Comparison of ENCODE assay signal across 1 mouse cellular context in the genomic region with DNA sequence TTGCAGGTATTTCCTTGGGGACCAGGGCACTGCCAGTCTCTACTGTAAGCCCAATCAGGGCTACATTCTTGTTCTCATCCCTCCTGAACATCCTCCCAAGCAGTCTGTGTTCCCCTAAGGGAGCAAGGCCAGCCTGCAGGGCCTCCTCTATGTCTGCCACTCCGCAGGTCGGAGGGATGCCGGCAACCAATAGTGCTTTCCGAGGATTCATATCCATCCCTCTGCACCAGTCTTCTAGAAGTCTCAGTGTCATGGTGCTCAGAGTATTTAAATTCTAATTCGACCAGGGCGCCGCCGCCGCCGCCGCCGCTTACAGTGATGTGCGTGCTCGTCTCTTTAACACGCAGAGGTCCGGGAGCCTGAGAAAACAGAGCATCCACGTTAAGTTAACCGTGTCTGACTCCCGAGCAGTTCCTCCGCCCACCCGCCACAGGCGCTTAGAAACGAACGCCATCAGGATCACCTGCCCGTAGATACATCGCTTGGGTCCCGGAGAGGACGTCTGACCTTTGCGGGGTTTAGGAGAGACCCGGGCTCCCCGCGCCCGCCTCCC.
TF ChIP-seq lines count a peak whose summit lies in the region.

No protein-coding gene starts in this region.

TF ChIP-seq in C2C12, 6 proteins besides CTCF, POLR2A, EP300 and RAD21 (continued from another document):
- no peak for TF ChIP-seq MYOD1 (IDR thresholded peaks at IDR 0.05; ENCODE audit: control insufficient read depth, insufficient read length, low read depth)
- TF ChIP-seq CEBPB (IDR thresholded peaks at IDR 0.05; ENCODE audit: low read depth): no peak
TF ChIP-seq in C2C12: peak in this region for 0.
